Mouse (Mus musculus): Measurements from ENCODE around the gene Slamf6.

Gene Slamf6

DNA sequence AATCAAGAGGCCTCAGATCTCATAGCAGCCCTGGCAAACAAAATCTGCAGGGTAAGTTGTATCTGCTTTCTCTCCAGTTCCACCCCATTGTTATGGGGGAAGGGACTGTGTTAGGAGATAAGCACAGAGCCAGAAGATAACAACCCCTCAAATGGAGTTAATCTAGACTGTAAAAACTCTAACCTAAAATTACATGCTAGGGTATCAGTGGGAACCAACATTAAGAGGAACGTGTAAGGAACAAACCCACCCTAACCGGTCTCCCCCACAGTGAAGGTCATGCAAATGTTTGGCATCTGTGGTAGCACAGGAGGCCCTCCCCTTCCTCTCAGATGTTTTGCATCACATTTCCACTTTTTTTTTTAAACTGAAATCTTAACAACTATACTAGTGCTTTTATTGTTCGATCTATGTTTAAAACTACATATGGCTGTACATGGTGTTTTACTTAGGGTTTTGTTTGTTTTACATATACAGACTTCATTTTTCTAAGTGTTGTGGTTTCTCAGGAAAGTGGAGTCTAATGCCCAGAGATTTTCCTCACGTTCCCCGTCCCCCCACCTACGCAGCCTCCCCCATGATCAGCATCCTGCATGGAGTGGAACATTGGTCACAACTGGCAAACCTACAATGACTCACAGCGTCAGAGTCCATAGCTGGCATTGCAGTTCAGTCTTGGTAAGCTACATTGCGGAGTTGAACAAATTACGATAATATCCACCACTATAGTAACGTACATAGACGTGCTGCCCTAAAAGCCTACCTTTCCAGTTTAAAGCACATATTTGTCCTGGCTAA, 77.8 kb downstream of the Slamf6 start:
- DNase-seq (ENCODE audit: low spot score) = no peak

DNA sequence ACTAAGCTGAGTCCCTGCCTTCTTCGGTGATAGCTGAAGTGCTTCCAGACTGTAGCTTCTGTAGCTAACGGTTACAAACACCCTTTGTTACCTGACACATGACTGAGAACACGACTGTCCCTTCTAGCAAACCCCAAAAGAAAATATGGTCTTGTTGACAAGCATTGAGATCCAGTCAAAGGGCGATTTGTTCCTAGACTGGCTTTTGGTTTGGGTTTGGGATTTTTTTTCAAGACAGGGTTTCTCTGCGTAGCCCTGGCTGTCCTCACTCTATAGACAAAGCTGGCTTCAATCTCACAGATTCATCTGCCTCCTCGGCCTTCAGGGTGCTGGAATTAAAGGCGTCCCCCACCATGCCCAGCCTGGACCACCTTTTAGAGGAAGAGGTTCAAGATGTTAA, 79.4 kb downstream of the Slamf6 start:
- DNase-seq (ENCODE audit: low spot score) = no peak

DNA sequence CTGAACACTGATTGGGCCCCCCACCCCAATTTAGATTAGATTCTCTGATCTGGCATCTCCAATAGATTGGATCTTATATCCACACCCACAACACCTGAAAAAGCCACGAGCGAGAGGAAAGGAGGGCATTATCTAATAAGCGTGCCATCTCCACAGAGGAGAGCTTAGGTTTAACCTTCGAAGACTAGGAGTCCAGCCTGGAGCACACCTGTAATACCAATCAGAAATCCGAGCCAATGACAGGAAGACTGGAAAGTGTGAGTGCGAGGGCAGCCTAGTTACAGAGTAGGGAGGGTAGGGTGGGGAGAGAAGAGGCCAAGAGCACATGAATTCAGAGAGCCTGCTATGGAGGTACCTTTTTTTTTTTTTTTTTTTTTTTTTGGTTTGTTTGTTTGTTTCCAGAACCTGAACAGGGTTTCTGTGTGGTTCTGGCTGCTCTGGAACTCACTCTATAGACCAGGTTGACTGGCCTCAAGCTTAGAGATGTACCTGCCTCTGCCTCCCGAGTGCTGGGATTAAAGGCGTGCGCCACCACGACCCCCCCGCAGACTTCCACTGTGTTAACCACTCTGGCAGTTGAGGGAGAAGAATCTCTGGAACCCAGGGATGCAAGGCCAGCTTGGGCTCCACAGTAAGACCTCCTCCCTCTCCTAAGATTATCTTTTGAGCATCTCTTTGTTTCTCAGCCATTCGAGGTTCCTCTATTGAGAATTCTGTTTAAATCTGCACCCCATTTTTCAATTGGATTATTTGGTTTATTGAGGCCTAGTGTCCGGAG, 81.7 kb downstream of the Slamf6 start:
- DNase-seq (ENCODE audit: low spot score) = no peak

DNA sequence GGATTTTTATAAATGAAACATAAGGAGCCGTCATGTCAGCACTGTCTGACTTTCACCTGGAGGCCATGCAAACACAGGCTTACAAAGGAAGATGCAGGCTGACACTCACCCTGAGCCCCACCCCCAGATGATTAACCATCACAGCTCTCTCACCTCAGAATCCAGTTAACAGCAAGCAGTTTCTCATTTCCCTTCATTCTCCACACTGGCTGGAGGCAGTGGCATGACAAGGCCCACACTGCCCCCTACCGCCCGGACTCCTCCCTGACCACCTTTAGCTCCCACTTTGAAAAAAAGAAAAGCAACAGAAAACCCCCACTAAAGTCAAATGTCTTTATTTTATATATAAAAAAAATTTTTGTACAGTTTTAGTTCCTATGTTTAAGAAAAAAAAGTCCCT, 83.3 kb downstream of the Slamf6 start:
- no peak for DNase-seq (ENCODE audit: low spot score)

DNA sequence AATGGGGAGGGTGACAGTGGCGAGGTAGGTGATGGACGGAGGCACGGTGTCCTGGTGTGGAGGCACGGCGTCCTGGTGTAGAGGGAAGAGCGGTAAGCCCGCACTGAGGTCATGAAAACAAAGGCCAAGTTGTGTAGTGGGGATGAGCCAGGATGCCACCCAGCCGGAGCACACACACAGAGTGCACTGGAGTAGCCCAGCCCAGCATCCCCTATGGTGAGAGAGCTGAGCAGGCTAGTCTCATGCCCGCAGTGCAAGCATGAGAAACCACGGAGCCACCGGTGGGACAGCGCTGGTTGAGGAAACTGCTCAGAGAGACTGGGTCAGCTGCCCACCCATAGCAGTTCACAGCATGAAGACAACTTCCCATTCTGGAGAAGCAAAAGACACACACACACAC, 84.3 kb downstream of the Slamf6 start:
- DNase-seq (ENCODE audit: low spot score) = no peak
